Mouse (Mus musculus) midbrain, postnatal 0 days (tissue): Measurements from ENCODE around the gene Tenm1. TPM values are rescaled to one million over a fixed set of nuclear protein-coding genes. Genes with fewer than 3 reads are reported as not detected.
A peak's percentile ranks its signal among the peaks of the same experiment; 100 is the strongest.

Experiments used
- ATAC-seq: fragments of 200-750 bp; cut with Nextera tagmentation; 2 replicates; pipeline ENCODE4 v1.8.0; 2017; ENCODE audit warnings: moderate number of reproducible peaks, mild to moderate bottlenecking, moderate TSS enrichment, moderate library complexity; ENCODE audit not compliant: low FRiP score
- DNase-seq: peaks from one replicate; pipeline ENCODE4 v3.0.0-alpha.2; 2015; ENCODE audit warnings: low spot score
- H3K27ac ChIP-seq: fragments of 300-500 bp; sonication (generic); 2 replicates; pipeline ENCODE4 v1.5.1; 2014; ENCODE audit warnings: low read depth, mild to moderate bottlenecking, low read length, mixed read lengths
- H3K27me3 ChIP-seq: fragments of 300-500 bp; sonication (generic); 2 replicates; pipeline ENCODE4 v1.6.1; 2014; ENCODE audit warnings: low read length, control low read depth, mixed read lengths; ENCODE audit not compliant: insufficient read depth
- H3K36me3 ChIP-seq: fragments of 300-500 bp; sonication (generic); 2 replicates; pipeline ENCODE4 v1.6.1; 2014; ENCODE audit warnings: low read length, control low read depth, mixed read lengths; ENCODE audit not compliant: insufficient read depth
- H3K4me1 ChIP-seq: fragments of 300-500 bp; sonication (generic); 2 replicates; pipeline ENCODE4 v1.6.1; 2014; ENCODE audit warnings: mild to moderate bottlenecking, control low read depth, antibody characterized with exemption, low read length, mixed read lengths; ENCODE audit not compliant: insufficient read depth
- H3K4me2 ChIP-seq: fragments of 300-500 bp; sonication (generic); 2 replicates; pipeline ENCODE4 v1.6.1; 2014; ENCODE audit warnings: low read depth, mild to moderate bottlenecking, low read length, mixed read lengths; ENCODE audit not compliant: poor library complexity, severe bottlenecking
- H3K4me3 ChIP-seq: fragments of 300-500 bp; sonication (generic); 2 replicates; pipeline ENCODE4 v1.5.1; 2014; ENCODE audit warnings: low read depth, mild to moderate bottlenecking, low read length, moderate library complexity
- H3K9ac ChIP-seq: fragments of 300-500 bp; sonication (generic); replicated peaks from 2 replicates; pipeline ENCODE4 v1.6.1; 2014; ENCODE audit warnings: mild to moderate bottlenecking, low read length, moderate library complexity, mixed read lengths; ENCODE audit not compliant: poor library complexity, severe bottlenecking
- H3K9me3 ChIP-seq: fragments of 300-500 bp; sonication (generic); 2 replicates; pipeline ENCODE4 v1.6.1; 2016; ENCODE audit warnings: low read length, control low read depth
- CTCF ChIP-seq: IDR thresholded peaks from 2 replicates; pipeline ENCODE4 v1.5.1; 2016; ENCODE audit warnings: antibody characterized with exemption, mild to moderate bottlenecking
- WGBS: fragments of 180-500 bp; shearing (Covaris S2); extraction: QIAGEN DNeasy Blood & Tissue Kit; methylation state at CpG from one replicate; pipeline ENCODE4 v1.1.7; 2014; 5-methylcytosine and 5-hydroxymethylcytosine counted together
- polyA plus RNA-seq: library from polyadenylated mRNA; unstranded; fragments of >200 nt; fragmentation: Nextera tagmentation; extraction: Ambion mirVana; gene quantifications from 2 replicates; pipeline ENCODE4 v1.2.1, GENCODE M21; 2015
- total RNA-seq: library from RNA; depleted of rRNA; stranded (reverse); fragments of >200 nt; gene quantifications from 2 replicates; pipeline ENCODE4 v1.2.3, GENCODE M21; 2014

Tenm1 gene
- total and polyA plus RNA-seq, 2 experiments from 2014 or later, result 36.6 to 80.6 TPM

- TF ChIP-seq CTCF, result no peak
- peak overlapping the region; percentile 43; the same call in 1 of the 2 replicates for H3K27ac ChIP-seq
- H3K9ac ChIP-seq, result peak overlapping the region; percentile 48; the same call in 1 of the 2 replicates
- no peaks in the 10 kb centered on the region for H3K36me3 ChIP-seq
- no peaks in the 10 kb centered on the region for H3K4me1 ChIP-seq
- ATAC-seq, result no peak
- WGBS, result 17% methylated on average over 10 of the region's 10 CpGs
- H3K27me3 ChIP-seq, result no peaks in the 10 kb centered on the region
- peak overlapping the region; percentile 52 for H3K4me2 ChIP-seq
- H3K4me3 ChIP-seq, result peak overlapping the region; percentile 47
- DNase-seq, result peak; percentile 28
- no peaks in the 10 kb centered on the region for H3K9me3 ChIP-seq
Measured at GRCm38 (mm10) chrX:43427111-43427510, 1.8 kb downstream of the Tenm1 start.

DNA sequence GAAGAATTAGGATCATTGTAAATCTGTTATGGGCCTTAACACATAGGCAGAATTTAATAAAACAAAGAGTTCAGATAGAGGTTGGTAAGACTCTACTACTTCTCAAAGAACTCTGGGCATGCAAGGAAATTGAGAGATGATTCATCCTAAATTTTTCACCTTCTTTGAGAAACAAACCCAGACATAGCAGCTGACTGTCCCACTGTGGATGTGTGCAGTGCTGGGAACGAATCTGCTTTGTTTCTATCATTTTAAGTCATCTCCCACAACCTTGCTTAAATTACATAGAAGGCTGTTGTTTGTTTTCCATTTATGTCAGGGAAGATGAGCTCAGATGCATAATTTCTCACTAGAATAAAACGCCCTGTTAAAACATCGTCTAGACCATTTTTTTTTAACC, 31.0 kb downstream of the Tenm1 start:
- no peak for DNase-seq

GRCm38 (mm10) chrX:43388106-43388505, 40.8 kb downstream of the Tenm1 start:
- 85% methylated on average over 5 of the region's 5 CpGs for WGBS
- no peaks in the 10 kb centered on the region for H3K4me1 ChIP-seq
- no peak for TF ChIP-seq CTCF

More for the DNA sequence above, 31.0 kb downstream of the Tenm1 start:
- Histone ChIP-seq H3K4me3 (no peak overlapping the region), H3K4me2 (no peak overlapping the region), H3K36me3 (no peaks in the 10 kb centered on the region), H3K27me3 (no peaks in the 10 kb centered on the region), H3K4me1 (no peaks in the 10 kb centered on the region), H3K9ac (no peak overlapping the region), H3K9me3 (no peaks in the 10 kb centered on the region), H3K27ac (no peak overlapping the region)
- TF ChIP-seq CTCF, result no peak
- no peak for ATAC-seq
- 78% methylated on average over 3 of the region's 3 CpGs for WGBS

DNA sequence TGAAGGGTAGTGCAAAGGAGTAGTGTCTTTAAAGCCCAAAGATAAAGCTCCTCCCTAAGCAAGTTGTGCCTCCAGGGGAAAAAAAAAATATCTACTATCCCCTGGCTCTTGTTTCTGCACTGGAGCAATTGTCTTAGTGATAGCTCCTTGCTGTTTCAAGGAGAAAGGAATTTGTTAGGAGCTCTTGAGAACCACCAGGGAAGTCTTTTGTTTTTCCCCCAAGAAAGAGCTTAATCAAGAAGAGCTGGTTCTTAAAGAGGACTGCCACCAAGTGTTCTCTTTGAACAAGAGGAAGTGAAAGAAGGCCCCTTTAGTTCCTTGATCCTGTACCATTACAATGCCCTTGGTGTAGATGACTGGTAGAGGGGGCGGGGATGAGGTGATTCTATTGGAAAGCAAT, 56.4 kb downstream of the Tenm1 start:
- DNase-seq (no peak), ATAC-seq (no peak)
- no peaks in the 10 kb centered on the region for H3K27me3 ChIP-seq
- no peaks in the 10 kb centered on the region for H3K4me1 ChIP-seq
- H3K9ac ChIP-seq, result no peak overlapping the region
- H3K4me3 ChIP-seq, result no peak overlapping the region
- no peaks in the 10 kb centered on the region for H3K9me3 ChIP-seq
- WGBS, result 52% methylated on average over 1 of the region's 1 CpGs
- H3K4me2 ChIP-seq, result no peak overlapping the region
- no peak overlapping the region for H3K27ac ChIP-seq
- TF ChIP-seq CTCF, result no peak
- H3K36me3 ChIP-seq, result no peaks in the 10 kb centered on the region

More at GRCm38 (mm10) chrX:43388106-43388505, 40.8 kb downstream of the Tenm1 start:
- no peak overlapping the region for H3K9ac ChIP-seq
- no peak overlapping the region for H3K4me3 ChIP-seq
- H3K27me3 ChIP-seq, result no peaks in the 10 kb centered on the region
- ATAC-seq, result no peak
- no peak overlapping the region for H3K4me2 ChIP-seq
- H3K36me3 ChIP-seq, result no peaks in the 10 kb centered on the region
- H3K9me3 ChIP-seq, result no peaks in the 10 kb centered on the region
- H3K27ac ChIP-seq, result no peak overlapping the region
- no peak for DNase-seq

GRCm38 (mm10) chrX:43319351-43319750, 109.6 kb downstream of the Tenm1 start:
- no peaks in the 10 kb centered on the region for H3K9me3 ChIP-seq
- DNase-seq, result no peak
- no peak overlapping the region for H3K27ac ChIP-seq
- 68% methylated on average over 1 of the region's 1 CpGs for WGBS
- H3K4me1 ChIP-seq, result no peaks in the 10 kb centered on the region
- no peak for TF ChIP-seq CTCF
- no peak overlapping the region for H3K4me3 ChIP-seq
- H3K9ac ChIP-seq, result no peak overlapping the region
- ATAC-seq, result no peak
- H3K27me3 ChIP-seq, result no peaks in the 10 kb centered on the region
- H3K4me2 ChIP-seq, result no peak overlapping the region
- H3K36me3 ChIP-seq, result no peaks in the 10 kb centered on the region

GRCm38 (mm10) chrX:43317801-43318520, 111.0 kb downstream of the Tenm1 start:
- no peaks in the 10 kb centered on the region for H3K4me1 ChIP-seq
- no peak for TF ChIP-seq CTCF
- H3K4me2 ChIP-seq, result no peak overlapping the region
- DNase-seq (peak; percentile 6), ATAC-seq (no peak)
- H3K27me3 ChIP-seq, result no peaks in the 10 kb centered on the region
- H3K27ac ChIP-seq, result no peak overlapping the region
- WGBS, result 82% methylated on average over 3 of the region's 3 CpGs
- no peaks in the 10 kb centered on the region for H3K36me3 ChIP-seq
- no peak overlapping the region for H3K4me3 ChIP-seq
- H3K9me3 ChIP-seq, result no peaks in the 10 kb centered on the region
- no peak overlapping the region for H3K9ac ChIP-seq
